Mouse (Mus musculus): ENCODE measurements around the gene Zfp157. TPM values are rescaled to one million over a fixed set of nuclear protein-coding genes. Genes with fewer than 3 reads are reported as not detected.
"Not testable (repeated sequence)": the region's sequence is repeated elsewhere in the genome, so short reads cannot be mapped to it uniquely, and the experiment has no call there.

Zfp157 gene
- polyA plus RNA-seq (2015; fragmentation: Nextera tagmentation; extraction: Ambion mirVana): 50.8 and 58.1 TPM in 2 replicates

- peak; percentile 100 for ATAC-seq (ENCODE audit: low FRiP score)
- Histone ChIP-seq H3K36me3 (peaks cover 17% of the 10 kb centered on the region), H3K27ac (replicated peaks) (peak within 1 kb of the TSS; percentile 92), H3K4me3 (replicated peaks) (peak within 1 kb of the TSS; percentile 94), H3K4me2 (peak within 1 kb of the TSS; percentile 78), H3K27me3 (replicated peaks) (no peaks in the 10 kb centered on the region), H3K4me1 (peaks cover 35% of the 10 kb centered on the region), H3K9me3 (replicated peaks) (no peaks in the 10 kb centered on the region), H3K9ac (replicated peaks) (peak within 1 kb of the TSS; percentile 100)
- under 1% methylated on average over 49 of the region's 49 CpGs for whole genome bisulfite sequencing
These were observed at the start of gene Zfp157 for GRCm38 (mm10) chr5:138441286-138442194. Gene Zfp157, plus strand, starts transcription at chr5:138441468.

GRCm38 (mm10) chr5:138397795-138398337, 43.4 kb upstream of the Zfp157 start:
- Histone ChIP-seq H3K27ac (replicated peaks) (no peak overlapping the region), H3K9me3 (replicated peaks) (no peaks in the 10 kb centered on the region), H3K4me2 (no peak overlapping the region), H3K4me3 (replicated peaks) (no peak overlapping the region), H3K36me3 (no peaks in the 10 kb centered on the region), H3K4me1 (no peaks in the 10 kb centered on the region), H3K27me3 (replicated peaks) (no peaks in the 10 kb centered on the region), H3K9ac (replicated peaks) (no peak overlapping the region)
- no peak for ATAC-seq (ENCODE audit: low FRiP score)
- WGBS: 51% methylated on average over 2 of the region's 2 CpGs

- H3K36me3 ChIP-seq; H3K4me2 ChIP-seq; H3K27me3 ChIP-seq (replicated peaks); H3K9ac ChIP-seq (replicated peaks); H3K9me3 ChIP-seq (replicated peaks); H3K27ac ChIP-seq (replicated peaks); H3K4me3 ChIP-seq (replicated peaks); ATAC-seq (ENCODE audit: low FRiP score); H3K4me1 ChIP-seq: not testable (repeated sequence)
These were observed 40.8 kb upstream of the Zfp157 start for GRCm38 (mm10) chr5:138400431-138400830.

- H3K4me1 ChIP-seq: no peaks in the 10 kb centered on the region
- H3K27me3 ChIP-seq (replicated peaks): no peaks in the 10 kb centered on the region
- no peak for ATAC-seq (ENCODE audit: low FRiP score)
- H3K36me3 ChIP-seq: peaks cover 68% of the 10 kb centered on the region
- H3K9me3 ChIP-seq (replicated peaks): peaks cover 28% of the 10 kb centered on the region
- no peak overlapping the region for H3K4me2 ChIP-seq
- H3K4me3 ChIP-seq (replicated peaks): no peak overlapping the region
- WGBS: 96% methylated on average over 4 of the region's 4 CpGs
- H3K9ac ChIP-seq (replicated peaks): no peak overlapping the region
- H3K27ac ChIP-seq (replicated peaks): no peak overlapping the region
These were observed 17.1 kb downstream of the Zfp157 start for GRCm38 (mm10) chr5:138458371-138458770.

- Histone ChIP-seq H3K9ac (replicated peaks) (no peak overlapping the region), H3K27ac (replicated peaks) (no peak overlapping the region), H3K36me3 (peaks cover 66% of the 10 kb centered on the region), H3K4me2 (no peak overlapping the region), H3K4me1 (no peaks in the 10 kb centered on the region), H3K4me3 (replicated peaks) (no peak overlapping the region), H3K27me3 (replicated peaks) (no peaks in the 10 kb centered on the region), H3K9me3 (replicated peaks) (peaks cover 28% of the 10 kb centered on the region)
- no peak for ATAC-seq (ENCODE audit: low FRiP score)
- 97% methylated on average over 1 of the region's 1 CpGs for WGBS
These were observed 17.8 kb downstream of the Zfp157 start for GRCm38 (mm10) chr5:138459107-138459506.

- Histone ChIP-seq H3K9me3 (replicated peaks) (no peaks in the 10 kb centered on the region), H3K9ac (replicated peaks) (no peak overlapping the region), H3K27me3 (replicated peaks) (no peaks in the 10 kb centered on the region), H3K4me2 (no peak overlapping the region), H3K27ac (replicated peaks) (no peak overlapping the region), H3K36me3 (no peaks in the 10 kb centered on the region), H3K4me1 (no peaks in the 10 kb centered on the region), H3K4me3 (replicated peaks) (no peak overlapping the region)
- WGBS: 28% methylated on average over 6 of the region's 6 CpGs
- ATAC-seq (ENCODE audit: low FRiP score): no peak
These were observed 32.3 kb downstream of the Zfp157 start for GRCm38 (mm10) chr5:138473601-138474000.

GRCm38 (mm10) chr5:138504548-138504947, 63.3 kb downstream of the Zfp157 start:
- H3K9me3 ChIP-seq (replicated peaks); H3K4me3 ChIP-seq (replicated peaks); H3K27me3 ChIP-seq (replicated peaks); H3K36me3 ChIP-seq; H3K27ac ChIP-seq (replicated peaks); H3K9ac ChIP-seq (replicated peaks); ATAC-seq (ENCODE audit: low FRiP score); H3K4me1 ChIP-seq; H3K4me2 ChIP-seq: not testable (repeated sequence)
- 98% methylated on average over 12 of the region's 12 CpGs for WGBS

Other genes with a start within 250 kb of the Zfp157 start
- 13.4 and 14.8 TPM in 2 replicates for gene Mblac1, start 247.2 kb upstream of the Zfp157 start, polyA plus RNA-seq (2015; fragmentation: Nextera tagmentation; extraction: Ambion mirVana)
- gene Nxpe5, start 215.6 kb upstream of the Zfp157 start, polyA plus RNA-seq (2015; fragmentation: Nextera tagmentation; extraction: Ambion mirVana): not detected in 2 replicates
- gene Lamtor4, start 186.0 kb upstream of the Zfp157 start, polyA plus RNA-seq (2015; fragmentation: Nextera tagmentation; extraction: Ambion mirVana): 113 and 121 TPM in 2 replicates
- gene BC037034, start 177.4 kb upstream of the Zfp157 start, polyA plus RNA-seq (2015; fragmentation: Nextera tagmentation; extraction: Ambion mirVana): 16.9 and 19.2 TPM in 2 replicates
- 3.2 and 3.6 TPM in 2 replicates for gene Gal3st4, start 168.6 kb upstream of the Zfp157 start, polyA plus RNA-seq (2015; fragmentation: Nextera tagmentation; extraction: Ambion mirVana)
- 0.04 and 0.27 TPM in 2 replicates for gene Gm43720, start 161.5 kb upstream of the Zfp157 start, polyA plus RNA-seq (2015; fragmentation: Nextera tagmentation; extraction: Ambion mirVana)
- gene Gpc2, start 161.5 kb upstream of the Zfp157 start, polyA plus RNA-seq (2015; fragmentation: Nextera tagmentation; extraction: Ambion mirVana): 101 and 134 TPM in 2 replicates
- gene Stag3, start 161.2 kb upstream of the Zfp157 start, polyA plus RNA-seq (2015; fragmentation: Nextera tagmentation; extraction: Ambion mirVana): 10.1 and 12.5 TPM in 2 replicates
- gene Pvrig, start 99.5 kb upstream of the Zfp157 start, polyA plus RNA-seq (2015; fragmentation: Nextera tagmentation; extraction: Ambion mirVana): 0.40 TPM in 1 of 2 replicates, not detected in the other
- 0.20 TPM in 1 of 2 replicates, not detected in the other for gene 1700123K08Rik, start 123.2 kb downstream of the Zfp157 start, polyA plus RNA-seq (2015; fragmentation: Nextera tagmentation; extraction: Ambion mirVana)
- 66.9 and 69.6 TPM in 2 replicates for gene Zfp68, start 178.3 kb downstream of the Zfp157 start, polyA plus RNA-seq (2015; fragmentation: Nextera tagmentation; extraction: Ambion mirVana)
- gene A430033K04Rik, start 181.4 kb downstream of the Zfp157 start, polyA plus RNA-seq (2015; fragmentation: Nextera tagmentation; extraction: Ambion mirVana): 22.1 and 22.2 TPM in 2 replicates

Data from neural tube, embryonic 15.5 days (tissue).